Mouse (Mus musculus) liver, adult 2 months (tissue): ENCODE data around the gene Rps15a.

Source experiments
- CTCF ChIP-seq: fragments of 200-500 bp; IDR thresholded peaks from 2 replicates; pipeline ENCODE4 v1.5.1; 2011; ENCODE audit warnings: low read depth, low read length, control low read depth
- POLR2A ChIP-seq: fragments of 200-500 bp; IDR thresholded peaks from 2 replicates; pipeline ENCODE4 v1.6.1; 2011; ENCODE audit warnings: low read length, control low read depth; ENCODE audit not compliant: insufficient read depth; ENCODE audit errors: extremely low read depth

DNA sequence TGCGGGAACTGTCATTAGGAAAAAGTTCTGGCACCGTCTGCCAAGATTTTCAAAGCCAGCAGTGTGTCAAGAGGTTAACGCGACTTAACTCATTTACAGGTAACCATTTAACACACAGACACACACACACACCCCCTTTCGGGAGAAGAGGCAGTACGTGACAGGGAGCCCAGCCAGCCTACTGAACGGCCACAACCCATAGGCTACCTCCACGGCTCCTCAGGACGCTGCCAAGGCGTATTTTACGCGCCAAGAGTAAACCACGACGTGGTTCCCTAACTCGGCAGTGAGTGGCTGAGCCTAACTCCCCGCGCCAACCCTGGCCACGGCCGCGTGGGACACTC is 483 bp downstream of the Rps15a start:
- TF ChIP-seq POLR2A: no peak
- no peak for TF ChIP-seq CTCF
